Mouse (Mus musculus): ENCODE results near the gene Fam198b.

Gene Fam198b

GRCm38 (mm10) chr3:79976786-79977185 is 92.5 kb downstream of the Fam198b start:
- in situ Hi-C loops (cut with MboI, MseI) = no loop called here

- in situ Hi-C loops (cut with MboI, MseI) = no loop called here
Measured at GRCm38 (mm10) chr3:79977656-79978450, 93.5 kb downstream of the Fam198b start.

DNA sequence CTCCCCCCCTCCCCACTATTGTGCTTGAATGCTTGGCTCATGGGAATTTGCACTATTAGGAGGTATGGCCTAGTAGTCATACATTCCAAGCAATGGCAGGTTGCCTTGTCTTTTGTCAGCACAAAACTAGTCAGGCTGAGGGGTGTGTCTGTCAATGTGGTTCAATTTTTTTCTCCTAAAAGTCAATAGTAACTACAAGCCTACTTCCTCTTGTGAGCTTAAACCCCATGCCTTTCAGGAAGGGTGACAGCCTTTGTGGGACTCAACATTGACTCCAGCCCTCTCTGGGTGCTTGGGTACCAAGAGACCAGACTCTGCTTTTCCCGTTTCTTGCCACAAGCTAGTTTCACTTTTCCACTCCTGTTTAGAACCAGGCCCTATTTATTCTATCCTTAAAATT is 96.4 kb downstream of the Fam198b start:
- in situ Hi-C loops (cut with MboI, MseI) = no loop called here

DNA sequence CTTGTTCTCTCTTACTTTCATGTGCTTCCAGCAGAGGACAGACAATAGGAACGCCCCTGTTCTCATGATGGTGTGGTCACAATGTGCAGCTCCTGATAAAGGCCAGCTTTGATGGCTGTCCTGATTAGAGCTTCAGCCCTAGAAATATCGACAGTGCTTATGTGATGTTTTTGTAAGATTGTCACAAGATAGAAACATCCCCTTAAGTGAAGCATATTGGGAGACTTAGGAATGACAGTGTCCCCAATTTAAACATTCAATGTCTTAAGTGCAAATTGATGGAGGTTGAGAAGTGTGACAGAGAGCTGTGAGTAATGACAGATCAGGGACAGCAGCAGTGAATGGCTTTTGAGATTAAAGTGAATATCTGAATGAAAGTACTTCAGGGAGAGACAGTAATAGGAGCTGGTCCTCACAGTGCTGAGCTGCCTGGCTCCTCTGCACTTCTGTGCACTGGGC is 99.7 kb downstream of the Fam198b start:
- in situ Hi-C loops (cut with MboI, MseI) = no loop called here

- in situ Hi-C loops (cut with MboI, MseI) = no loop called here
Measured at GRCm38 (mm10) chr3:79984542-79984941, 100.2 kb downstream of the Fam198b start.

GRCm38 (mm10) chr3:79989250-79989649 is 104.9 kb downstream of the Fam198b start:
- in situ Hi-C loops (cut with MboI, MseI) = loop anchor here in 1 of 2 experiments (5.0 kb wide), 1 partner anchor 52 kb away; no protein-coding TSS in a partner anchor

DNA sequence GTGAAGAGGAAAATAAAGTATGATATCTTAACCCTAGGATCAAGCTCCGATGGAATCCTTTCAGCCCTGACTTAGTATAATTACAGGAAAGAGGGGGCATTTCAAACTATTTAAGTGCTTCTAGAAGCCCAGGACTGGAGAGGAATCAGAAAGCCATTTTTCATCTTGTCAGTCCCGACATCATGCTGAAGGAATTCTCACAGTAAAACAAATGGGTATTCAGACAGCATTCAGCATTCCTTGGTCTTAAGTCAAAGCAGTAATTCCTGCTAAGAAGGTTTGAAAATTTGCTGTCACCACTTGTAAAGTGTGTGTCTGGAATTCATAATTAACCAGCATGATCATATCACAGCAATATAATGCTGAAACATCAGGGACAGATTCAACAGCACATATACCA is 105.6 kb downstream of the Fam198b start:
- in situ Hi-C loops (cut with MboI, MseI) = loop anchor here in 1 of 2 experiments (5.0 kb wide), 1 partner anchor 53 kb away; no protein-coding TSS in a partner anchor

DNA sequence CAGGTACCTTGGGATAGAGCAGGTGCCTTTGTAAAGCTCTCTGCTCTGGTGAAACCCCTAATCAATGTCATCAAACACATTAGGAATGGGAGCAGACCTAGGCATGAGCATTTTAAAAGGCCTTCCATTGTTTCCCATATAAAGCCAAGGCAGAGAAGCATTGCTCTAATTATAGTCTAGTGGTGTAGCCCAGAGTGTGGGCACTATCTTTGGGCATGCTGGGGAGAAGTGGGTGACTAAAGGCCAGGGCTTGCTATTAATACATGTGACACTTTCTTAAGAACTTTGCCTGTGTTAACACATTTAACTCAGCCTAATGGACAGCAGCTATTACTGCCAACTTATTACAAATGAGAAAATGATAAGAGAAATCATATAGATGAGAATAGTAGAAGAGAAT is 106.1 kb downstream of the Fam198b start:
- in situ Hi-C loops (cut with MboI, MseI) = no loop called here

DNA sequence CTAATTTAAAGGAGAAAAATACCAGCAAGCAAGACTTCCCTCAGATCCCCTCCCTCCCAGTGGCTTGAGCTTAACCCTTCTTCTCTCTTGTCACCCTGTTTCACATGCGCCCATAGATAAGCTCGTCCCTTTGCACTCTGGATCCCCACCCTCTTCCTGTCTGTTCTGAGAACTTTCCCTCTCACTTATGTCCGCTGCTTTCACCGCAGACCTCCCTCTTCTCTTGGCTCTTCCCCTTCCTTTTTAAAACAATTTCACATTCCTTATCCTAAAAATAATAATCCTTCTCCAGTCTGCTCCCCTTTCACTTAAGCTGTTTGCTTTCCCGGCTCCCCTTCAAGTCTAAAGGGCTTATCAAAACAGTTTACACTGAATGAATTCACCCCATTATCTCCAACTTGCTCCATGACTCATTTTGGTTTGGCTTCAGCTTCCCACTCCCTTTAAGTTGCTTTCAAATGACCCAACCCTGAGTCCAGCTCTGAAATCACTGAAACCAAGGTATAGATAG is 109.8 kb downstream of the Fam198b start:
- in situ Hi-C loops (cut with MboI, MseI) = no loop called here

- in situ Hi-C loops (cut with MboI, MseI) = no loop called here
Measured at GRCm38 (mm10) chr3:79995726-79996125, 111.4 kb downstream of the Fam198b start.
